Mouse (Mus musculus) B cell, adult 2 months (primary cell): ENCODE measurements around the gene Pnmt.

Experiments used
- DNase-seq, 2 experiments: peaks; one replicate each; pipeline ENCODE4 v3.0.0; 2022

The Pnmt gene

GRCm38 (mm10) chr11:98384721-98385637 lies 1.3 kb upstream of the Pnmt start:
- no peak for DNase-seq

- no peak for DNase-seq
Observed at GRCm38 (mm10) chr11:98386596-98386995, 346 bp downstream of the Pnmt start.

- no peak for DNase-seq
Observed at GRCm38 (mm10) chr11:98387056-98387577, 867 bp downstream of the Pnmt start.

GRCm38 (mm10) chr11:98388282-98388681 lies 2.0 kb downstream of the Pnmt start:
- no peak for DNase-seq

- DNase-seq: peak; percentile 54 to 56
Observed at GRCm38 (mm10) chr11:98389221-98389780, 3.1 kb downstream of the Pnmt start.

GRCm38 (mm10) chr11:98390141-98390540 lies 3.9 kb downstream of the Pnmt start:
- DNase-seq: no peak

- DNase-seq: no peak
Observed at GRCm38 (mm10) chr11:98392034-98392433, 5.8 kb downstream of the Pnmt start.

GRCm38 (mm10) chr11:98392645-98393044 lies 6.4 kb downstream of the Pnmt start:
- DNase-seq: no peak

GRCm38 (mm10) chr11:98393317-98393716 lies 7.1 kb downstream of the Pnmt start:
- no peak for DNase-seq

- DNase-seq: no peak
Observed at GRCm38 (mm10) chr11:98394301-98394700, 8.1 kb downstream of the Pnmt start.

- no peak for DNase-seq
Observed at GRCm38 (mm10) chr11:98395041-98395440, 8.8 kb downstream of the Pnmt start.

GRCm38 (mm10) chr11:98397946-98398345 lies 11.7 kb downstream of the Pnmt start:
- no peak for DNase-seq

GRCm38 (mm10) chr11:98400161-98400726 lies 14.0 kb downstream of the Pnmt start, which contains the start of gene Pgap3:
Pgap3 (minus strand) TSS chr11:98400490.
- peak; percentile 92 to 93 for DNase-seq

- DNase-seq: peak in 1 of 2 experiments; percentile 27
Observed at GRCm38 (mm10) chr11:98400816-98401215, 14.6 kb downstream of the Pnmt start.

GRCm38 (mm10) chr11:98406621-98407020 lies 20.4 kb downstream of the Pnmt start:
- no peak for DNase-seq

- no peak for DNase-seq
Observed at GRCm38 (mm10) chr11:98408872-98409271, 22.6 kb downstream of the Pnmt start.

GRCm38 (mm10) chr11:98409341-98409822 lies 23.1 kb downstream of the Pnmt start:
- no peak for DNase-seq

- DNase-seq: peak; percentile 13 to 29
Observed at GRCm38 (mm10) chr11:98412273-98412796, 26.1 kb downstream of the Pnmt start, which contains the start of gene Erbb2. Erbb2 (plus strand) TSS chr11:98412470.

- DNase-seq: peak; percentile 16 to 20
Observed at GRCm38 (mm10) chr11:98412797-98413301, 26.6 kb downstream of the Pnmt start.

GRCm38 (mm10) chr11:98413731-98414130 lies 27.5 kb downstream of the Pnmt start:
- DNase-seq: no peak

GRCm38 (mm10) chr11:98414162-98414561 lies 27.9 kb downstream of the Pnmt start:
- DNase-seq: peak in 1 of 2 experiments; percentile 7

- no peak for DNase-seq
Observed at GRCm38 (mm10) chr11:98417074-98417473, 30.8 kb downstream of the Pnmt start.

- DNase-seq: no peak
Observed at GRCm38 (mm10) chr11:98418273-98418672, 32.0 kb downstream of the Pnmt start.
